Comparison of ENCODE assay signal across 8 mouse cellular contexts in the genomic region with DNA sequence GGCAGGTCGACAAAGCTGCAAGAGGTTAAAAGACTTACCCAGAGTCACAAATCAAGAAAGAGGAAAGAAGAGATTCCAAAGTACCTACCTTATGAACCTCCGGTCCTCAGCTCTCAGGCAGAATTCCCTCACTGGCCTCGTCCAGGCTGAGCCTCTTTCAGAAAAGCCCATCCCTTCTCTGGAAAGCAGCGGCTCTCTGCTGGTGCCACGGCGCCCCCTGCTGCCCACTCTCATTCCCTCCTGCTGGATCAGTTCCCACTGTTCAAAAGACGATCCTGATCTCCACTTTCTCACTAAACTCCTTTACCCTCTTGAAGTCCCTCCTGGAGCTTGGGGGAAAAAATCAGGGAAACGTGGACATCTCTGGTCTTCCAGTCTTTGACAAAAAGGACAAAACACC. TPM values are rescaled to one million over a fixed set of nuclear protein-coding genes. Genes with fewer than 3 reads are reported as not detected.
DNase-seq lines count a peak whose midpoint lies in the region; ATAC-seq lines count a peak whose summit lies in the region.

No protein-coding gene starts in this region.

- no peaks in the 10 kb centered on the region for H3K9me3 ChIP-seq in intestine, embryonic 16.5 days (ENCODE audit: control insufficient read depth, low read length)
- no peaks in the 10 kb centered on the region for H3K9me3 ChIP-seq in stomach, embryonic 14.5 days (ENCODE audit: control insufficient read depth, low read depth, low read length)

- ATAC-seq in cerebellum, adult (ENCODE audit: insufficient number of reproducible peaks, low FRiP score, low TSS enrichment), result no peak
- ATAC-seq in intestine, embryonic 16.5 days, result peak; percentile 61; the same call in 1 of the 2 replicates
- 0 out of 2 replicates have a peak, but pooled peaks have one; percentile 47 for ATAC-seq in stomach, embryonic 14.5 days (ENCODE audit: insufficient number of reproducible peaks, insufficient read depth, low FRiP score, low read depth)

- H3K27me3 ChIP-seq in intestine, embryonic 16.5 days (replicated peaks; ENCODE audit: control insufficient read depth, insufficient read depth, low read length), result 0 out of 2 replicates have a peak, but pooled peaks cover 12% of the 10 kb centered on the region
- 0 out of 2 replicates have a peak, but pooled peaks cover 6% of the 10 kb centered on the region for H3K27me3 ChIP-seq in stomach, embryonic 14.5 days (ENCODE audit: control insufficient read depth, insufficient read depth, low read length)

- no peak overlapping the region for H3K4me2 ChIP-seq in intestine, embryonic 16.5 days (ENCODE audit: low read depth, low read length)
- H3K4me2 ChIP-seq in stomach, embryonic 14.5 days (replicated peaks; ENCODE audit: low read depth, low read length), result no peak overlapping the region

- H3K9ac ChIP-seq in intestine, embryonic 16.5 days (ENCODE audit: low read depth, low read length), result no peak overlapping the region
- no peak overlapping the region for H3K9ac ChIP-seq in stomach, embryonic 14.5 days (replicated peaks; ENCODE audit: low read depth, low read length)

- no peak overlapping the region for H3K4me3 ChIP-seq in intestine, embryonic 16.5 days (ENCODE audit: low read length)
- H3K4me3 ChIP-seq in stomach, embryonic 14.5 days (ENCODE audit: low read depth, low read length), result no peak overlapping the region

- WGBS in intestine, embryonic 16.5 days, result 2% methylated on average over 7 of the region's 8 CpGs
- WGBS in stomach, embryonic 14.5 days, result 2% methylated on average over 7 of the region's 8 CpGs

- H3K27ac ChIP-seq in intestine, embryonic 16.5 days (ENCODE audit: low read length), result no peak overlapping the region
- H3K27ac ChIP-seq in stomach, embryonic 14.5 days (ENCODE audit: low read length), result no peak overlapping the region

- DNase-seq in cerebellum, adult 11 months, result peak; percentile 63
- peak; percentile 70 for DNase-seq in cerebellum, adult 8-10 months
- peak; percentile 58 to 94 for DNase-seq in frontal cortex, adult 2 months (ENCODE audit: extremely low spot score in 1 of 2, low spot score in 1 of 2)
- DNase-seq in left cerebral cortex, postnatal 36 days (ENCODE audit: low spot score in 2 of 2), result peak; percentile 66 to 80
- DNase-seq in naive thymus-derived CD4-positive, alpha-beta T cell, adult 2 months (ENCODE audit: low read depth), result peak; percentile 84

- 0 out of 2 replicates have a peak, but pooled peaks cover 3% of the 10 kb centered on the region for H3K4me1 ChIP-seq in intestine, embryonic 16.5 days (ENCODE audit: control insufficient read depth, insufficient read depth, low read length)
- no peaks in the 10 kb centered on the region; the same call in 1 of the 2 replicates for H3K4me1 ChIP-seq in stomach, embryonic 14.5 days (ENCODE audit: control insufficient read depth, insufficient read depth, low read length)

- H3K36me3 ChIP-seq in intestine, embryonic 16.5 days (ENCODE audit: control insufficient read depth, insufficient read depth, low read length), result no peaks in the 10 kb centered on the region
- no peaks in the 10 kb centered on the region for H3K36me3 ChIP-seq in stomach, embryonic 14.5 days (ENCODE audit: control insufficient read depth, insufficient read depth, low read length)

- intact Hi-C loops in left cerebral cortex, postnatal 36 days (cut with DNase I), result loop anchor here (5.0 kb wide), 3 partner anchors 526 to 1081 kb away; a partner anchor contains a TSS

RNA-seq across cellular contexts. Expression of a gene that starts 15.9 kb away (rescaled TPM):
- 3,748 and 3,865 TPM in 2 replicates for polyA plus RNA-seq in frontal cortex, adult 2 months (2012; rRNA removed)
- 1,285 and 1,371 TPM in 2 replicates for polyA plus RNA-seq in intestine, embryonic 16.5 days (2015; fragmentation: Nextera tagmentation; extraction: Ambion mirVana)
- 1,000 to 10,000 TPM; 1,300 to 1,479 TPM for total RNA-seq in left cerebral cortex, postnatal 36 days (2021)
- polyA plus RNA-seq in stomach, embryonic 14.5 days (2014; fragmentation: Nextera tagmentation; extraction: Ambion mirVana), result 1,594 and 1,757 TPM in 2 replicates

RNA-seq across cellular contexts. Expression of a gene that starts 48.2 kb away (rescaled TPM):
- polyA plus RNA-seq in frontal cortex, adult 2 months (2012; rRNA removed), result 2.5 and 2.9 TPM in 2 replicates
- polyA plus RNA-seq in intestine, embryonic 16.5 days (2015; fragmentation: Nextera tagmentation; extraction: Ambion mirVana), result 80.7 and 82.8 TPM in 2 replicates
- 1 to 10 TPM; 2.6 to 3.6 TPM for total RNA-seq in left cerebral cortex, postnatal 36 days (2021)
- 127 and 140 TPM in 2 replicates for polyA plus RNA-seq in stomach, embryonic 14.5 days (2014; fragmentation: Nextera tagmentation; extraction: Ambion mirVana)

Comparison
In these comparisons a context has a peak if more than half of its experiments do, and no peak if none do; other contexts are left out.
1. RNA of a gene that starts 48.2 kb away (polyA plus RNA-seq): 127 to 140 TPM in stomach, embryonic 14.5 days and 80.7 to 82.8 TPM in intestine, embryonic 16.5 days; 2.5 to 2.9 TPM in frontal cortex, adult 2 months; every median in the first group is over 10 times any median in the second.
2. Peak in every context shown above with its lines, with median percentiles within 50 percentile points of each other: DNase-seq.